Mouse (Mus musculus) C2C12 (cell line): Measurements from ENCODE around the gene Gm20441. TPM values are rescaled to one million over a fixed set of nuclear protein-coding genes. Genes with fewer than 3 reads are reported as not detected.

ENCODE experiments used
- H3K27me3 ChIP-seq: one replicate; pipeline ENCODE4 v1.6.1; 2011; ENCODE audit not compliant: control insufficient read depth, insufficient read depth, insufficient read length
- H3K36me3 ChIP-seq: one replicate; pipeline ENCODE4 v1.6.1; 2011; ENCODE audit not compliant: control insufficient read depth, insufficient read depth
- H3K4me3 ChIP-seq: one replicate; pipeline ENCODE4 v1.5.1; 2011; ENCODE audit warnings: mild to moderate bottlenecking, control low read depth; ENCODE audit not compliant: poor library complexity, insufficient read depth, severe bottlenecking
- H3K79me2 ChIP-seq: one replicate; pipeline ENCODE4 v1.6.1; 2011; ENCODE audit not compliant: control insufficient read depth, insufficient read depth
- H3K79me3 ChIP-seq: one replicate; pipeline ENCODE4 v1.6.1; 2011; ENCODE audit warnings: low read depth, control low read depth
- H3ac ChIP-seq: one replicate; pipeline ENCODE3; 2011; ENCODE audit warnings: low read depth; ENCODE audit not compliant: control insufficient read depth, insufficient read length
- CEBPB ChIP-seq: IDR thresholded peaks from one replicate; pipeline ENCODE4 v1.6.1; 2011; ENCODE audit warnings: low read depth, mild to moderate bottlenecking, control low read depth, moderate library complexity
- CTCF ChIP-seq: IDR thresholded peaks from one replicate; pipeline ENCODE4 v1.5.1; 2011; ENCODE audit not compliant: control insufficient read depth, insufficient read depth, insufficient read length
- FOSL1 ChIP-seq: IDR thresholded peaks from one replicate; pipeline ENCODE4 v1.8.0; 2011; ENCODE audit warnings: mild to moderate bottlenecking, low read length; ENCODE audit not compliant: poor library complexity, insufficient read depth, severe bottlenecking
- MAX ChIP-seq: IDR thresholded peaks from one replicate; pipeline ENCODE4 v1.6.1; 2011; ENCODE audit warnings: mild to moderate bottlenecking, control low read depth
- MYOD1 ChIP-seq: IDR thresholded peaks from one replicate; pipeline ENCODE4 v1.6.1; 2011; ENCODE audit warnings: low read depth; ENCODE audit not compliant: control insufficient read depth, insufficient read length
- MYOG ChIP-seq: IDR thresholded peaks from one replicate; pipeline ENCODE4 v1.6.1; 2011; ENCODE audit not compliant: control insufficient read depth, insufficient read length; ENCODE audit errors: extremely low read depth
- USF1 ChIP-seq: IDR thresholded peaks from one replicate; pipeline ENCODE4 v1.6.1; 2011; ENCODE audit warnings: low read depth, mild to moderate bottlenecking, control low read depth, moderate library complexity
- long read RNA-seq, 2 experiments: library from polyadenylated mRNA; unstranded; transcript quantifications; one replicate each; pipeline ENCODE4 v2.0.0; 2019 to 2020
- polyA plus RNA-seq: library from polyadenylated mRNA; unstranded; fragments of >200 nt; fragmentation: generic; extraction: Trizol; gene quantifications from one replicate; pipeline ENCODE4 v1.2.1, GENCODE M21; 2012; ENCODE audit warnings: missing spikeins

Gene Gm20441
- polyA plus RNA-seq = not detected
- long read RNA-seq, experiment 1, partial matches to known transcripts = 0 of 3 reads
- long read RNA-seq, experiment 1, other reads (novel, unspliced or antisense) = 3 of 3 reads
- long read RNA-seq, experiment 2 = 0 reads

GRCm38 (mm10) chr10:75780769-75781578 is at the start of gene Gm20441, which contains the start of gene Gstt3:
TSS of gene Gm20441 (minus strand) at chr10:75780954.
TSS of gene Gstt3 (minus strand) at chr10:75781414.
- H3ac ChIP-seq = peak within 1 kb of the TSS; percentile 12
- H3K27me3 ChIP-seq = peaks cover 27% of the 10 kb centered on the region
- no peaks in the 10 kb centered on the region for H3K36me3 ChIP-seq
- H3K79me3 ChIP-seq = no peaks in the 10 kb centered on the region
- no peak within 1 kb of the TSS for H3K4me3 ChIP-seq
- TF ChIP-seq FOSL1 (no peak), CTCF (no peak), MAX (no peak), MYOD1 (no peak)
- H3K79me2 ChIP-seq = no peaks in the 10 kb centered on the region

- H3K27me3 ChIP-seq = no peaks in the 10 kb centered on the region
- H3K79me3 ChIP-seq = no peaks in the 10 kb centered on the region
- no peak overlapping the region for H3ac ChIP-seq
- TF ChIP-seq USF1 = no peak
- TF ChIP-seq CEBPB = peak; percentile 14
- H3K4me3 ChIP-seq = no peak overlapping the region
- H3K79me2 ChIP-seq = no peaks in the 10 kb centered on the region
- H3K36me3 ChIP-seq = no peaks in the 10 kb centered on the region
Observed at GRCm38 (mm10) chr10:75830275-75830670, 49.5 kb upstream of the Gm20441 start.

GRCm38 (mm10) chr10:75829529-75830274 is 48.9 kb upstream of the Gm20441 start:
- no peaks in the 10 kb centered on the region for H3K79me2 ChIP-seq
- H3K4me3 ChIP-seq = no peak overlapping the region
- TF ChIP-seq MYOG (no peak), MAX (no peak), USF1 (no peak), CTCF (no peak)
- no peaks in the 10 kb centered on the region for H3K79me3 ChIP-seq
- H3K36me3 ChIP-seq = no peaks in the 10 kb centered on the region
- H3K27me3 ChIP-seq = no peaks in the 10 kb centered on the region
- H3ac ChIP-seq = no peak overlapping the region

GRCm38 (mm10) chr10:75828500-75828931 is 47.8 kb upstream of the Gm20441 start:
- TF ChIP-seq CEBPB (peak; percentile 58), FOSL1 (no peak)
- Histone ChIP-seq H3K79me2 (no peaks in the 10 kb centered on the region), H3K27me3 (no peaks in the 10 kb centered on the region), H3K79me3 (no peaks in the 10 kb centered on the region), H3K4me3 (no peak overlapping the region), H3K36me3 (no peaks in the 10 kb centered on the region), H3ac (no peak overlapping the region)

GRCm38 (mm10) chr10:75827668-75828360 is 47.1 kb upstream of the Gm20441 start:
- peak; percentile 24 for TF ChIP-seq MAX
- peak; percentile 29 for TF ChIP-seq FOSL1
- no peak for TF ChIP-seq CEBPB
- H3K4me3 ChIP-seq = no peak overlapping the region
- H3K27me3 ChIP-seq = no peaks in the 10 kb centered on the region
- no peaks in the 10 kb centered on the region for H3K79me2 ChIP-seq
- no peaks in the 10 kb centered on the region for H3K79me3 ChIP-seq
- H3K36me3 ChIP-seq = no peaks in the 10 kb centered on the region
- H3ac ChIP-seq = no peak overlapping the region

- Histone ChIP-seq H3ac (no peak overlapping the region), H3K27me3 (no peaks in the 10 kb centered on the region), H3K4me3 (no peak overlapping the region), H3K79me2 (no peaks in the 10 kb centered on the region), H3K79me3 (no peaks in the 10 kb centered on the region), H3K36me3 (no peaks in the 10 kb centered on the region)
- TF ChIP-seq MYOD1 (no peak), CTCF (no peak)
Observed at GRCm38 (mm10) chr10:75824530-75824929, 43.8 kb upstream of the Gm20441 start.
